Mouse (Mus musculus): ENCODE measurements around the gene Smpd4.

- TF ChIP-seq CTCF (IDR thresholded peaks at IDR 0.05) (no peak), POLR2A (IDR thresholded peaks at IDR 0.05; ENCODE audit: insufficient read depth, low read depth, low read length) (no peak), EP300 (IDR thresholded peaks at IDR 0.05; ENCODE audit: insufficient read depth, low read depth, low read length) (no peak)
These were observed 23.2 kb downstream of the Smpd4 start for GRCm38 (mm10) chr16:17642311-17642710.
